Mouse (Mus musculus) monocyte, adult 5-6 weeks (primary cell): Measurements from ENCODE around the gene Osbpl3. TPM values are rescaled to one million over a fixed set of nuclear protein-coding genes. Genes with fewer than 3 reads are reported as not detected.

ENCODE experiments used
- ATAC-seq: fragments of 153-309, 156-312 bp; replicated peaks from 2 replicates; pipeline ENCODE4 v1.8.0; 2017; ENCODE audit warnings: mild to moderate bottlenecking; ENCODE audit not compliant: low TSS enrichment, insufficient number of reproducible peaks, severe bottlenecking, poor library complexity, low FRiP score
- total RNA-seq: library from RNA; stranded (forward); fragments of 200-1000, 200-491, 200-594 nt; gene quantifications from 3 replicates; pipeline ENCODE4 v1.2.3, GENCODE M21; 2017

Osbpl3 gene
- total RNA-seq, 1 experiment from 2014 or later, result 65.9 TPM

DNA sequence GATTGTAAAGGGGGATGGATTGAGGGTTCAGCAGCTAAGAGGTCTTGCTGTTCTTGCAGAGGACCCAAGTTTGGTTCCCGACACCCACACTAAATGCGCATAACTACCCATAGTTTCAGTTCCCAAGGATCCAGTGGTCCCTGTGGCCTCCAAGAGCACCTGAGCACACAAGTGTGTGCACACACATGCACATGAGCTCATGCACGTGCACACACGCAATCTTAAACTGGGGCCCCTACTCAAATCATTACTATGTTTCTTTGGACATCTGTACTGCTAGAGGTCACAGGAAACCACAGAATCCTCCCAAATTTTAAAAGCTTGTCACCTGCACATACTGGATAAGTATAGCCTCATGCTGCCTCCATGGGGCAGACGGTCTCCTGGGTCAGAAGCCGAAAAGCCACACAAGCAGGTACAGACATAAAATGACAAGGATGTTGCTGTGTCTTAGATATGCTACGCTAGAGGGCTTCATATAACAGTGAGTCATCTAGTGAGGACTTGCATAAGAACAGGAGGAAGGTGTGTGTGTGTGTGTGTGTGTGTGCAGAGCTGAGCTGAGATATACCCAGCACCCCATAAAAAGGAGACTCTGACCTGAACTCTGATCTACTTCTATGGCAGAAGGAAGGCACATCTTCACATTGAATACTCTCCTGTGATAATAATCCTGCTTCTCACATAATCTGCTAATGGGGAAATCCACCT lies 139.1 kb downstream of the Osbpl3 start:
- ATAC-seq, result no peak

- ATAC-seq, result no peak
These were observed 141.5 kb downstream of the Osbpl3 start for GRCm38 (mm10) chr6:50314406-50315071.

DNA sequence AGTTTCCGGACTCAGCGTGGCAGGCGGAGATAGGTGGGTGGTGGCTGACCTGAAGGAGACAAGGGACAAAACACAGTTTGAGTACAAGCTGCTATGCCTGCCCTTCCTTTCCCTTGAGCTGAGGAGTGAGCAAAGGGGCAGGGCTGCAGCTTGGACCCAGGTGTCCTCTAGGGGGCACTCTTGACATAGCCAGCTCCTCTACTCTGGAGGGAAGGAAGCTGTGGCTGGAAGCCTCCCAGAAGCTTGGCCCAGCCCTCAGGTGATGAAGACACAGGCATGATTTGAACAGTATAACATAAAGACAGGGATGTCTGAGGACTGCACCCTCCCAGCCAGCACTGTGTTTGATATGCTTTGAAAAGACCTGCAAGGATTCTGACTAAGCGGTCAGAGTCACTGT lies 143.4 kb downstream of the Osbpl3 start:
- ATAC-seq, result peak; percentile 90

- no peak for ATAC-seq
These were observed 147.0 kb downstream of the Osbpl3 start for GRCm38 (mm10) chr6:50309019-50309418.

- ATAC-seq, result peak; percentile 58
These were observed 149.4 kb downstream of the Osbpl3 start for GRCm38 (mm10) chr6:50306625-50307024.

DNA sequence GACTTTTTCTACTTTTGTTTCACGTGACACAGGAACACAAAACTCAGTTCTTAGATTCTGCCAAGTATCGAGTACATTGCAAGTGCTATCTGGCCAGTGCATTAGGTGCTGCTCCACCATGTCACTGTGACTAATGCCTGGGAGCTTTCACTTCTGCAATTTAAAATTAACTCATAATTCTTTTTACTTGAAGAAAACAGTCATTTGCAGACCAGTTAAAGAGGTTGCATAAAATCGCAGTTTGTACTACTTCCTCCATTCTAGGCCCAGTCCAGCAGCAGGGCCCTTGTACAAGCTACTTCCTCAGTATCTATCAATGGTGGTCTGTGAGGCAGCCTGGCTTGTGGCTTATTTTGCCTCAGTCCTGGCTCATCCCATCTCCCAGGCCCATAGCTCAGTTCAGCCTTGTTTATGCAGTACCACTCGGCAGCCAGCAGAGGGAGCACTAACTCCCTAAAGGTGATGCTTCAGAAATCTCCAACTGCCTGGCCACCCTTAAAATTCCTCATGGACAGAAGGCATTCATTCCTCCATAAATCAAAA lies 151.0 kb downstream of the Osbpl3 start:
- ATAC-seq, result peak; percentile 83

DNA sequence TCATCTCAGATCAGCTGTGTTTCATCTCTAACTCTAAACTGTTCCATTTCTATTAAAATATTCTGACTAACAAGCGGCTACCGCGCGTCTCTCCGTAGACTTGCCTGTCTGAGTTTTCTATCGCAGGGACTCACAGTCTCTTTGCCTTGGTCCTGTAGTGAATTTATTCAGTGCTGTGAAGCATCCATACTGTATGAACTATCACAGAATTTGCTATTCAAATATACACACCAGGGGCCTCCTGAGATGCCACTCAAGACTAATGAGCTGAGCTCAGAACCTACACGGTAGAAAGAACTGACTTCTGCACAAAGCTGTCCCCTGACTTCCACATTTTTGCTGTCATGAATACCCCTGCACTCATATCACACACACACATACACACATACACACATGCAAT lies 154.9 kb downstream of the Osbpl3 start:
- ATAC-seq, result no peak

- ATAC-seq, result no peak
These were observed 155.4 kb downstream of the Osbpl3 start for GRCm38 (mm10) chr6:50300622-50301021.

GRCm38 (mm10) chr6:50299071-50299470 lies 156.9 kb downstream of the Osbpl3 start:
- ATAC-seq, result peak; percentile 33

DNA sequence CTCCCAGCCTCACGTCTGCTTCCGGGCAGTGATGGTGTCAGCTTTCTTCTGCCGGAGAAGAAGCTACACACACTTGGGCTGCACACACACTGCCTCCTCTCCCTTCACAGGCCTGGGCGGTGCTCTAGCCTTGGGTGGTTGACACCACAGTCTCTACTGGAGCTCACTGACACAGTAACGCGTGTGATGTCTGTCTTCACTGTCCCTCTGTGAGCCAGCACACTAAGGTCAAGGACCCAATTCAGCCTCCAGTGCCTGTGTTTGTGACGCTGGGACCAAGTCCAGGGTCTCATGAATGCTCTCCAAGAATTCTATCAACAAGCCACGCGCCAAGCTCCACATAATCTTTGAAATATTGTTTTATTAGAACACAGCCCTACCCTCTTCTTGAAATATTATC lies 158.3 kb downstream of the Osbpl3 start:
- ATAC-seq, result no peak

DNA sequence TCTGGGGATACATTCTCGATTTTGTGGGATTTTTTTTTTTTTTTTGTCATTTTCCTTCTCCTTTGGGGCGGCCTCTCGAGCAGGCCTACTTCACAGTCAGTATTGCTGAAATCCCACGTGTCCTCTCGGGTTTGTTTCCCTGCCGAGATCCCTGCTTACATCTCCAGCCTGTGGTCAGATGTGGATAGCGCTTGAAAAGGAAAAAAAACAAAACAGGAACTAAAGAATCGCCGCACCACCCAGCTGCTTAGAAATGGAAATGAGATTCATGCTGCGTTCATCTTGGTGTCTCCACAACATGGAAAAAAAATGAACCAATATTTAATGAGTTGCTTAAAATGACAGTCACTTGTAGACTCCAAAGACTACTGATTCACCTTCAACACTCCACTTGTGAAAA lies 160.9 kb downstream of the Osbpl3 start:
- peak; percentile 16; the same call in 1 of the 2 replicates for ATAC-seq

DNA sequence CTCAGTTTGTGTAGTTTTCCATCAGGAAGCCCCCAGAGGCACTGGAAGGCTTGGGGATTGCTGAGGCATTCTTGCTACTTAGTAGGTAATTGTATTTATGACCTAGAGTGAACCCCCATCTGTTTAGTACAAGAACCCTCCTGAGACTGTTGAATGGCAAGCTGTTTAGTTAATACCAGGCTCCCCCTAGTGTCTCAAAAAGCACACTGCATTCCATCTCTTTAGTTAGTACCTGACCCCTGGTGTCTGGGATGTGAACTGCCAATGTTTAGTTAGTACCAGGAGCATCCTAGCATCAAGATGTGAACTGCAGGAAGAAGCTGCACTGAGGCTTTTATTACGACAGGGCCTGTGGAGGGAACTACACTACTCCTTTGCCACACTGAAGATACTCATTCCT lies 161.9 kb downstream of the Osbpl3 start:
- peak; percentile 79 for ATAC-seq

- peak; percentile 70 for ATAC-seq
These were observed 164.4 kb downstream of the Osbpl3 start for GRCm38 (mm10) chr6:50291650-50292049.

- ATAC-seq, result no peak
These were observed 169.1 kb downstream of the Osbpl3 start for GRCm38 (mm10) chr6:50286881-50287280.

DNA sequence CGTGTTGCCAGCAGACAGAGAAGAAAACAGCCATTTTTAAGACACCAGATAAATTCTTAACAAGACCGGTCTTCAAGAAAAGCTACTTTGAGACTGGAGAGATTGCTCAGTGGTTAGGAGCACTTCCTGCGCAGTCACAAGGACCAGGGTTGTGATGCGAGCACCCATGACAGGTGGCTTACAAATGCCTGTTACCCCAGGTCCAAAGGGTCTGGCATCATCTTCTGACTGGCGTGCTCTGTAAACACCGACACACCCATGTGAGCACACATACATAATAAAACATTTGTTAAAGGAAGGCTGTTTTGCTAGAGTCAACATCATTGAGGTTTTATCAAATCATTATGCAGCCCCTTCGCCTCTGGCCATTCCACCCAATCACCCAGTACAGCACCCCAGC lies 176.4 kb downstream of the Osbpl3 start:
- ATAC-seq, result no peak

DNA sequence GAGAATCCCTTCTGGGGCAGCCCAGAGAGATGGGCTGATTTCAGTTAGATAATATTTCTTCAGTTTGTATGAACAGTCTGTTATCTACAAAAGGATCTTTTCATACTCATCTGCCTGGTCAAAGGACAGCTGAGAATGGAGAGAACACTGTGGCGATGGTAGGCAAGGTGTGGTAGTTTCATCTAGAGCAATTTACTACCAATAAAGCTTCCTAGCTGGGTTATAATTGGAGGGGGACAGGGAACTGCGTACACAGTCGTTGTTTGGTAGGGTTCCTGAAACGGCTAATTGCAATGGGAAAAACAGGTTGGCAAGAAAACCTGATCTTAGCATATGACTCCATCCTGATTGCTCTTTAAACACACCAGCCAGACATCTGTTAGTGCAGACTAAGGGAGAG lies 182.1 kb downstream of the Osbpl3 start:
- ATAC-seq, result no peak

DNA sequence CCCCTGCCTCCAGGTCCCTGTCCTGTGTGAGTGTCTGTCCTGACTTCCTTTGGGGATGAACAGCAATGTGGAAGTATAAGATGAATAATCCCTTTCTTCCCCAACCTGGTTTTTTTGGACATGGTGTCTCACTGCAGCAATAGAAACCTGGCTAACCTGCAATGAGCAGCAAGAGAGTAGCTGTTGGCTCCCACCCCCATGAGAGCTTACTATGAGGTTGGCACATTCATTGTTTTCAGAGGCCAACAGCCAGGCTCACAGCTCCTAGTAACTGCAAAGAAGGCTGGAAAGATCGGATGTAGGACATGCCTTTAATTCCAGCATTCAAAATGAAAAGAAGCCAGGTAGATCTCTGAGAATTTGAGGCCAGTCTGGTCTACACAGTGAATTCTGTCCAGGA lies 182.6 kb downstream of the Osbpl3 start:
- ATAC-seq, result no peak

DNA sequence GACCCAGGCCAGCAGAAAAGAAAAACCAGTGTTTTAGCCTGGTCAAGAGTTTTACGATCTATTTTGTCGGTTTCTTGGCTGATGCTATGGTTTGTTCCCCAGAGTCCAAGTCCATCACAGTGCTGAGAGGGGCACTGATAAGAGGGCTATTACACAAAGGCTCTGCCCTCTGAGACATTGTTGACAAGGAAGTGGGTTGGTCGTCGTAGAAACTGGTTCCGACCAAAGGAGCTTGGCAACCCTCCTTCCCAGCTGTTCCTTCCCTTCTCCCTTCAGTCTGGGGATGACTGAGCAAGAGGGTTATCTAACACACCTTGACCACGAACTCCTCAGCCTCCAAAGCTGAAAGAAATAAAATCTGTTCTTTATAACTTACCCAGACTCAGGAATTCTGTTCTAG lies 192.3 kb downstream of the Osbpl3 start, which contains the start of gene Gsdme:
Gene Gsdme (minus strand): TSS at position 193 of the 400 bp plus-strand sequence.
- no peak for ATAC-seq

- no peak for ATAC-seq
These were observed 193.7 kb downstream of the Osbpl3 start for GRCm38 (mm10) chr6:50262310-50262709.

DNA sequence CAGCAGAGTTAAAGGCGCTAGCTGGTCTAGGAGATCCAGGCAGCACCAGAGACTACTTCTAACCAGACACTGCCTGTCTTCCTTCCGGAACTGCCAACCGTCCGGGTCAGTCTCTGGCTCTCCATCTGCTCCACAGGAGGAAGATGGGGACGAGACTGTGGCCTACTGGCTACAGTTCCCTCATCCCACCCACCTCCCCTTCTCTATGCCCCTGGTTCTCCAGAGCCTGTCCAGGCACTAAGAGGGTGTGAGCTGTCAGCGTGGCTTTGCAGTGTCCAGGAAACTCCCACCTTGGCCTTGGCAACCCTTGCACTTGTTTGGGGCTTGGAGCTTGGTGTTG lies 194.1 kb downstream of the Osbpl3 start:
- peak; percentile 12 for ATAC-seq
